Mouse (Mus musculus): ENCODE data around the gene Get4.

DNA sequence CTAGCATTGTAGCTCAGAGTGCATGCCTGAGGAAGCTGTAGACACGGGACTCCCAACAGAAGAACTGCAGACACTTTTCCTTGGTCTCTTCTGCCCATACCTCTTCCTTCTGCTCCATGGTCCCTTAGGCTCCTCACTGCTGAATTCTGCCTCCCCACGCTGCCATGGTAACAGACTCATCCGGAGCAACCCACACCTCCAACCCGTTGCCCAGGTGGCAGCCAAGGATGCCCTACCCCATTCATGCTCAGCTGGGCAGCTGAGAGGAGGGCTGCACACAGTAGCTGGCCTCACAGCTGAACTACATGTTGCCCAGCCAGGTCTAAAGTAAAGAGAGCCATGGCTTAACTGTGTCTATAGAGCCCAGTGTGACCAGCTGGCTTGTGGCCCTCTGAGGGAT, 36.5 kb downstream of the Get4 start:
- no peak for TF ChIP-seq CTCF (IDR thresholded peaks at IDR 0.05; ENCODE audit: low read depth, low read length)
- no peak for TF ChIP-seq GATA1 (IDR thresholded peaks at IDR 0.05; ENCODE audit: borderline replicate concordance, low read length)
